Mouse (Mus musculus) midbrain, embryonic 14.5 days (tissue): ENCODE measurements around the gene Prkn. TPM values are rescaled to one million over a fixed set of nuclear protein-coding genes. Genes with fewer than 3 reads are reported as not detected.

Experiments
- ATAC-seq: fragments of 200-750 bp; cut with Nextera tagmentation; 2 replicates; pipeline ENCODE4 v1.8.0; 2017; ENCODE audit warnings: moderate number of reproducible peaks, moderate library complexity; ENCODE audit not compliant: low FRiP score, low TSS enrichment
- DNase-seq: peaks from one replicate; pipeline ENCODE4 v3.0.0-alpha.2; 2015
- H3K27ac ChIP-seq: fragments of 300-500 bp; sonication (generic); replicated peaks from 2 replicates; pipeline ENCODE4 v1.5.1; 2014; ENCODE audit warnings: mild to moderate bottlenecking, low read depth, low read length, moderate library complexity
- H3K27me3 ChIP-seq: fragments of 300-500 bp; sonication (generic); 2 replicates; pipeline ENCODE4 v1.6.1; 2014; ENCODE audit warnings: low read length, control low read depth, mixed read lengths; ENCODE audit not compliant: control insufficient read depth, insufficient read depth
- H3K36me3 ChIP-seq: fragments of 300-500 bp; sonication (generic); 2 replicates; pipeline ENCODE4 v1.6.1; 2014; ENCODE audit warnings: low read length, control low read depth; ENCODE audit not compliant: control insufficient read depth, insufficient read depth
- H3K4me1 ChIP-seq: fragments of 300-500 bp; sonication (generic); 2 replicates; pipeline ENCODE4 v1.6.1; 2014; ENCODE audit warnings: mild to moderate bottlenecking, antibody characterized with exemption, low read length, control low read depth; ENCODE audit not compliant: control insufficient read depth, insufficient read depth
- H3K4me2 ChIP-seq: fragments of 300-500 bp; sonication (generic); 2 replicates; pipeline ENCODE4 v1.6.1; 2014; ENCODE audit warnings: mild to moderate bottlenecking, low read length, moderate library complexity
- H3K4me3 ChIP-seq: fragments of 300-500 bp; sonication (generic); replicated peaks from 2 replicates; pipeline ENCODE4 v1.5.1; 2014; ENCODE audit warnings: low read depth, low read length
- H3K9ac ChIP-seq: fragments of 300-500 bp; sonication (generic); replicated peaks from 2 replicates; pipeline ENCODE4 v1.6.1; 2014; ENCODE audit warnings: mild to moderate bottlenecking, low read length, moderate library complexity
- H3K9me3 ChIP-seq: fragments of 300-500 bp; sonication (generic); 2 replicates; pipeline ENCODE4 v1.6.1; 2016; ENCODE audit warnings: low read length, control low read depth, mixed read lengths; ENCODE audit not compliant: control insufficient read depth
- WGBS: fragments of 180-500 bp; shearing (Covaris S2); extraction: QIAGEN DNeasy Blood & Tissue Kit; methylation state at CpG from one replicate; pipeline ENCODE4 v1.1.7; 2014; 5-methylcytosine and 5-hydroxymethylcytosine counted together
- polyA plus RNA-seq: library from polyadenylated mRNA; unstranded; fragments of >200 nt; fragmentation: Nextera tagmentation; extraction: Ambion mirVana; gene quantifications from 2 replicates; pipeline ENCODE4 v1.2.1, GENCODE M21; 2014

The Prkn gene
- polyA plus RNA-seq, 1 experiment from 2014 or later = 4.4 TPM

DNA sequence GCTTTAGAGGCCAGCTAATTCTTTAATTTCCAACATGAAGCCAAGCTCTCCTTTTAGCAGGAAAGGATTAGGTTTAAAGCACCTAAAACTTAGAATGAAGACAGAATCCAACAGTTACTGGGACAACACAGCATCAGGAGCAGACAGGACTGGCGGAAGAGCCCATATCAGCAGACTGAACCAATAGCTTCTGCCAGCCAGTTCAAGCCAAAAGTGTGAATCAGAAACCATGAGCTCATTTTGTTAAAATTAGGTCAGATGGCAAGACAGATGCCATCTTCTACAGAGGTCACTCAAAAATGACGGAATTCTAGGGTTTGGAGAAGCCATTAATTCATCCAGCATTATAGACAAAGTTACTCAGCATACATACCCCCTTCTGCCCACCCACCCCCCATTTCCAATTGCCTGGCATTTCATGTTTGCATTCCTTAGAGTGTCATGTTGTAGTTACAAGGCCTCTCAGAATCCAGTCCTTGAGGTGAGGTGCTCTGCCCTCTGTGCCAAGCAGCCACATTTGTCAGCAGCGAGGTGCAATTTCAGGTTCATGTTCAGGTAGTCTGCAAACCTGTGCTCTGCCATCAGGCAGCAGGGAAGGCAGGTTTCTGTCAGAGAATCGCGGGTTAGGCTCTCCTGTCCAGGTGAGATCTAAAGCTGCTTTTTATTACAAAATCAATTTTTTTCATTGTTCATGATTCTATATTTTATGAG lies 1041.1 kb downstream of the Prkn start:
- no peaks in the 10 kb centered on the region for H3K4me1 ChIP-seq
- no peak overlapping the region for H3K9ac ChIP-seq
- DNase-seq = no peak
- H3K27me3 ChIP-seq = no peaks in the 10 kb centered on the region
- no peak for ATAC-seq
- H3K9me3 ChIP-seq = no peaks in the 10 kb centered on the region
- H3K27ac ChIP-seq = no peak overlapping the region
- 92% methylated on average over 5 of the region's 5 CpGs for WGBS
- no peak overlapping the region for H3K4me2 ChIP-seq
- H3K36me3 ChIP-seq = no peaks in the 10 kb centered on the region
- H3K4me3 ChIP-seq = no peak overlapping the region

DNA sequence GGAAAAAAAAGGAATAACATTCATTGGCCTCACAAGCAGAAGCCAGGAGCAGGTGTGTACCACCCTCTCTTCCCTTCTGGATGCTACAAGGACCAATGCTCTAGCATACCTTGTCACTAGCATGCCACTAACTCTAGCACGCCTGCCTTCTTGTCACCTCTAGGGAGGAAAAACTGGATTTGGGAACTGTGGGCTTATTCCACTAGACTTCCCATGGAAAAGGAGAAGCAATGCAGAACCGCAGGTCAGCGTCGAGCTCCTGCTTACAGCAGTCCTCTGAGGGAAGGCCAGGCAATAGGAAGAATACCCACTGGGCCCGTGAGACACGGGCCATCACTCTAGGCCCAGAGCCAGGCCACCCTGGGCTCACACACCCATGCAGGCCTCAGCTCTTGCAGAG lies 1045.4 kb downstream of the Prkn start:
- Histone ChIP-seq H3K27me3 (no peaks in the 10 kb centered on the region), H3K4me2 (no peak overlapping the region), H3K36me3 (no peaks in the 10 kb centered on the region), H3K9me3 (no peaks in the 10 kb centered on the region), H3K27ac (no peak overlapping the region), H3K9ac (no peak overlapping the region), H3K4me3 (no peak overlapping the region), H3K4me1 (no peaks in the 10 kb centered on the region)
- WGBS = 94% methylated on average over 6 of the region's 6 CpGs
- DNase-seq (no peak), ATAC-seq (no peak)

DNA sequence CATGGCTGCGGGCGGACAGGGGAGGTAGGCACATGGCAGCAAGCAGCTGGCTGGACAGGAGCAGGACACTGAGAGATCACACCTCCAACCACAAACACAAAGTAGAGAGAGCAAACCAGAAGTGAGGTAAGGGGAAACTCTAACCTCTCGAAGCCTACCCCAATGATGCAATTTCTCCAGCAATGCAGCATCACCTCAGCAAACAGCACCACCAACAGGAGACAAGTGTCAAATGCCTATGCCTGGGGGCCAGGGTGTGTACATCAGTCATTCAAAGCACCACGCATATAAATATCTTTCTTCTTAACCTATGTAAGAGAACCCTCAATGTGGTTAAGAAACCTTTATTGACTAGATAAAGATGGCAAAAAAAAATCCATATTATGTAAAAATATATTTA lies 1046.8 kb downstream of the Prkn start:
- H3K4me3 ChIP-seq = no peak overlapping the region
- no peak overlapping the region for H3K4me2 ChIP-seq
- no peaks in the 10 kb centered on the region for H3K9me3 ChIP-seq
- no peaks in the 10 kb centered on the region for H3K27me3 ChIP-seq
- no peaks in the 10 kb centered on the region for H3K36me3 ChIP-seq
- WGBS = 87% methylated on average over 4 of the region's 4 CpGs
- DNase-seq = no peak
- H3K27ac ChIP-seq = no peak overlapping the region
- H3K4me1 ChIP-seq = no peaks in the 10 kb centered on the region
- ATAC-seq = no peak
- H3K9ac ChIP-seq = no peak overlapping the region

DNA sequence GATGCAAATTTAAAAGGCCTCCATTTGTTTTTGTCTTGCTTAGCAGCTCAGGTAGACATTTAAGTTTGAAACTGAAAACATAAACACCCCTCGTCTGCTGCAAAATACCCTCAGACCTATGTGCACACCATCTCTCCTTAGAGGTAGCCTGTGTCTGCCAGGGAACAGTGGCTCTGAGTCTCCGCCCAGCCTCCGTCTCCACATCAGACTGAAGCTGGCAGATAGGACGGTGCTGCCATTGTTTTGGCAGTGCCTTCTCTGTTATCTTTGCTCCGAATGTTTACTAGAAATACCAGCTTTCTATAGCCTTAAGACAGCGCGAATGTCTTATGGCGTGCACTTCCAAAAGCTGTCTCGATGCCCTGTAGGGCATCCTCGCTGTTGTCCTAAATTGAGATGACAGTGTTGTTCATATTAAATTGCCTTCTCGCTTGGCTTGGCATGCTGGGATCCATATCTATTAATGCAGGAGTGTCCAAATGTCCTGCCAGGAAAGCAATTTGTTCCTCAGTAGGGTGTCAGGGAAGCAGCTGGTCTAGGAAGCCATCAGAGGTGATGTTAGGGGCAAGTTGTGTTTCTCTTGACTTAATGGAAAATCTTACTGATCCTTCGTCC lies 1047.5 kb downstream of the Prkn start:
- no peak for ATAC-seq
- no peak overlapping the region for H3K27ac ChIP-seq
- 62% methylated on average over 12 of the region's 12 CpGs for WGBS

DNA sequence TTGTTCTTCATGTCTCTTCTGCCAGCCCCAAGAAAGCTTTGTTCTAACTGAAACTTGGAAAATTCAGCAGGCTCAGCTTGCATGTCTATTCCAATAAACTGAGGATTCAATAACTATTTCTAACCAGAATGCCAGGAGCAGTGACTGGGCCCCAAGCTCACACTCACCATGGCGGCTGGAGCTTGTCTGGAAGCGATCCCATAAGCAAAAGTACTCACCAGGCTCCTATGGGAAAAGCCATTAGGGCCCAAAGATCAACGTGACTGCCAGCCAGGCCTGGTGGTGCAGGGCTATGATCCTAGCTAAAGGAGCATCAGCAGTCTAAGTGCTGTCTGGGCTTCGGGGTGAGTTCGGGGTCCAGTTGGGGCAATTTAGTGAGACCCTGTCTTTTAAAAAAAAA lies 1048.6 kb downstream of the Prkn start:
- no peak for DNase-seq
- H3K4me2 ChIP-seq = no peak overlapping the region
- no peaks in the 10 kb centered on the region for H3K36me3 ChIP-seq
- no peak for ATAC-seq
- no peaks in the 10 kb centered on the region for H3K4me1 ChIP-seq
- no peaks in the 10 kb centered on the region for H3K27me3 ChIP-seq
- no peak overlapping the region for H3K9ac ChIP-seq
- no peak overlapping the region for H3K27ac ChIP-seq
- no peaks in the 10 kb centered on the region for H3K9me3 ChIP-seq
- H3K4me3 ChIP-seq = no peak overlapping the region
- WGBS = 81% methylated on average over 5 of the region's 5 CpGs

More for the DNA sequence above, 1047.5 kb downstream of the Prkn start:
- Histone ChIP-seq H3K4me2 (no peak overlapping the region), H3K27me3 (no peaks in the 10 kb centered on the region), H3K36me3 (no peaks in the 10 kb centered on the region), H3K4me3 (no peak overlapping the region), H3K9me3 (no peaks in the 10 kb centered on the region), H3K9ac (no peak overlapping the region), H3K4me1 (no peaks in the 10 kb centered on the region)
- peak; percentile 12 for DNase-seq

DNA sequence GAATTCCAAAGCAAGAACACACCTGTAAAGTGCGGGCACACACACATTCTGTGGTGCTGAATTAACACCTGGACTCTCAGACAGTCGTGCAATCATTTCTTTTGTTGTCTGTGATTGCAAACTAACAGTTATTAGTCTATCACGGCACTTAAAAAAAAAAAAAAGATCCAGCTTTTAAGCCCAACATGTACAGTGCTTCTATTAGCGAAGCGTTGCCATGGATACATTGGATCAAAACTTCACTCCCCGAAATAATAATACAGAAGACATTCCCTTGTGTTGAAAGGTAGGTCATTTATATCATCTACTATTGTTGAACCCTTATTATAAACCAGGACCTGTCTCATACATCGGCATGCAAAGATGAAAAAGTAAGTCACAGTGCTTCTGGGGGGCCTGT lies 1060.1 kb downstream of the Prkn start:
- 78% methylated on average over 7 of the region's 7 CpGs for WGBS
- Histone ChIP-seq H3K4me1 (no peaks in the 10 kb centered on the region), H3K27me3 (no peaks in the 10 kb centered on the region), H3K4me3 (no peak overlapping the region), H3K4me2 (no peak overlapping the region), H3K27ac (no peak overlapping the region), H3K9ac (no peak overlapping the region), H3K9me3 (no peaks in the 10 kb centered on the region), H3K36me3 (no peaks in the 10 kb centered on the region)
- DNase-seq = peak; percentile 50
- ATAC-seq = no peak

DNA sequence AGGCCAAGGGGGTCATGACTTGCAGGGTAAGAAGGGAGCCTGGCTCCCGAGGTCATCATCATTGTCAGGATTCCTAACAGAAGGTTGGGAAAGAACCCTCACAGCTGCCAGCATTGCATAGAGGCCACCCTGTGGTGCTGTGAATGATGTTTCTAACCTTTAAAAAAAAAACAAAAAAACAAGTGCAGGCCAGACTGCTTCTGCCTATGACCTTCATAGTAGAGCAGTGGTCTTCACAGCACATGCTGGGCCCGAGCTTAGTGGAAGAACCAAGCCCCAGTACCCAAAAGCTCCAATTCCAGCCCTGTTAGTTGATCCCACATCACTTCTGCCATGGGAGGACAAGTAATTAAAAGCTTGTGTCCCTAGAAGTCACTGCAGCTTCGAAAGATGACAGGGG lies 1061.5 kb downstream of the Prkn start:
- WGBS = 85% methylated on average over 3 of the region's 3 CpGs
- H3K27me3 ChIP-seq = no peaks in the 10 kb centered on the region
- no peak overlapping the region for H3K4me2 ChIP-seq

DNA sequence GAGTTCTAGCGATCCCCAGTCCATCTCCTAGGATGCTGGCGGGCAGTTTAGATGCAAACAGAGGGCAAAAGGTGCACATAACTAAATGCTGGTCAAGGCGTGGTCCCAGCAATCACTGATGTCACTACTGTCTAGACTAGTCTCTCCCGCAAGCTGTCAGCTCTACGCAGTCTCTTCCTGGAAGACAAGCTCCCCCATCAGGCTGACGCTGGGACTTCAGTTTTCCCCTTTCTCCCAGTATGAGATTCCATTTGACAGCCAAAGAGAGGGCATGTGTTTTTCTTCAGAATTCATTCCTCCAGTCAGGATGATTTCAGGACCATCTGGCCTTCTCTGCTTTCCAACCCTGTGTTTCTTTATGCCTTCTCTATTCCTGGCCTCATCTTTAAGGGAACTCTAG lies 1062.8 kb downstream of the Prkn start:
- Histone ChIP-seq H3K9me3 (no peaks in the 10 kb centered on the region), H3K27ac (no peak overlapping the region), H3K4me2 (no peak overlapping the region), H3K4me3 (no peak overlapping the region), H3K27me3 (no peaks in the 10 kb centered on the region), H3K4me1 (no peaks in the 10 kb centered on the region), H3K36me3 (no peaks in the 10 kb centered on the region), H3K9ac (no peak overlapping the region)
- WGBS = 48% methylated on average over 6 of the region's 6 CpGs
- DNase-seq (no peak), ATAC-seq (no peak)

More for the DNA sequence above, 1061.5 kb downstream of the Prkn start:
- Histone ChIP-seq H3K4me3 (no peak overlapping the region), H3K9ac (no peak overlapping the region), H3K4me1 (no peaks in the 10 kb centered on the region), H3K36me3 (no peaks in the 10 kb centered on the region), H3K27ac (no peak overlapping the region), H3K9me3 (no peaks in the 10 kb centered on the region)
- DNase-seq = no peak
- ATAC-seq = no peak
